Mouse (Mus musculus): ENCODE data around the gene Kdelr2. TPM values are rescaled to one million over a fixed set of nuclear protein-coding genes. Genes with fewer than 3 reads are reported as not detected.

Gene Kdelr2
- polyA plus RNA-seq, 1 experiment from 2014 or later, result 217 TPM

Other genes starting within 250 kb of the Kdelr2 start
- 6.8 and 9.3 TPM in 2 replicates for gene Rbak, start 223.1 kb upstream of the Kdelr2 start, polyA plus RNA-seq (2015; fragmentation: Nextera tagmentation; extraction: Ambion mirVana)
- not detected in 2 replicates for gene Spdye4b, start 222.8 kb upstream of the Kdelr2 start, polyA plus RNA-seq (2015; fragmentation: Nextera tagmentation; extraction: Ambion mirVana)
- not detected in 2 replicates for gene Spdye4a, start 176.9 kb upstream of the Kdelr2 start, polyA plus RNA-seq (2015; fragmentation: Nextera tagmentation; extraction: Ambion mirVana)
- 6.1 and 8.8 TPM in 2 replicates for gene Zfp12, start 168.7 kb upstream of the Kdelr2 start, polyA plus RNA-seq (2015; fragmentation: Nextera tagmentation; extraction: Ambion mirVana)
- gene Zfp316, start 133.8 kb upstream of the Kdelr2 start, polyA plus RNA-seq (2015; fragmentation: Nextera tagmentation; extraction: Ambion mirVana), result 2.2 and 2.8 TPM in 2 replicates
- not detected in 2 replicates for gene Zfp853, start 110.2 kb upstream of the Kdelr2 start, polyA plus RNA-seq (2015; fragmentation: Nextera tagmentation; extraction: Ambion mirVana)
- 18.7 and 25.7 TPM in 2 replicates for gene E130309D02Rik, start 88.5 kb upstream of the Kdelr2 start, polyA plus RNA-seq (2015; fragmentation: Nextera tagmentation; extraction: Ambion mirVana)
- 49.8 and 56.0 TPM in 2 replicates for gene Zdhhc4, start 74.6 kb upstream of the Kdelr2 start, polyA plus RNA-seq (2015; fragmentation: Nextera tagmentation; extraction: Ambion mirVana)
- gene Grid2ip, start 46.5 kb upstream of the Kdelr2 start, polyA plus RNA-seq (2015; fragmentation: Nextera tagmentation; extraction: Ambion mirVana), result 0.06 TPM in 1 of 2 replicates, not detected in the other
- 7.9 and 9.3 TPM in 2 replicates for gene Daglb, start 60.7 kb downstream of the Kdelr2 start, polyA plus RNA-seq (2015; fragmentation: Nextera tagmentation; extraction: Ambion mirVana)
- gene Rac1, start 124.2 kb downstream of the Kdelr2 start, polyA plus RNA-seq (2015; fragmentation: Nextera tagmentation; extraction: Ambion mirVana), result 322 and 367 TPM in 2 replicates
- gene Cyth3, start 218.6 kb downstream of the Kdelr2 start, polyA plus RNA-seq (2015; fragmentation: Nextera tagmentation; extraction: Ambion mirVana), result 49.9 and 57.6 TPM in 2 replicates

Measured in heart, embryonic 15.5 days (tissue).